Mouse (Mus musculus) hindbrain, embryonic 11.5 days (tissue): ENCODE measurements around the gene Exoc3l4. TPM values are rescaled to one million over a fixed set of nuclear protein-coding genes. Genes with fewer than 3 reads are reported as not detected.

ENCODE experiments used
- ATAC-seq: fragments of 200-750 bp; cut with Nextera tagmentation; 2 replicates; pipeline ENCODE4 v1.8.0; 2017; ENCODE audit warnings: mild to moderate bottlenecking, moderate TSS enrichment, moderate library complexity; ENCODE audit not compliant: low FRiP score
- DNase-seq: peaks from one replicate; pipeline ENCODE4 v3.0.0-alpha.2; 2015; ENCODE audit warnings: low spot score
- H3K27ac ChIP-seq: fragments of 300-500 bp; sonication (generic); 2 replicates; pipeline ENCODE4 v1.5.1; 2014; ENCODE audit warnings: mild to moderate bottlenecking, low read depth, low read length
- H3K27me3 ChIP-seq: fragments of 300-500 bp; sonication (generic); 2 replicates; pipeline ENCODE4 v1.6.1; 2014; ENCODE audit warnings: mild to moderate bottlenecking, low read length, moderate library complexity, mixed read lengths; ENCODE audit not compliant: control insufficient read depth, insufficient read depth
- H3K36me3 ChIP-seq: fragments of 300-500 bp; sonication (generic); 2 replicates; pipeline ENCODE4 v1.6.1; 2014; ENCODE audit warnings: mild to moderate bottlenecking, low read length, moderate library complexity, mixed read lengths; ENCODE audit not compliant: control insufficient read depth, insufficient read depth
- H3K4me1 ChIP-seq: fragments of 300-500 bp; sonication (generic); replicated peaks from 2 replicates; pipeline ENCODE4 v1.6.1; 2014; ENCODE audit warnings: low read length, mixed read lengths; ENCODE audit not compliant: control insufficient read depth, insufficient read depth
- H3K4me2 ChIP-seq: fragments of 300-500 bp; sonication (generic); replicated peaks from 2 replicates; pipeline ENCODE4 v1.6.1; 2014; ENCODE audit warnings: mild to moderate bottlenecking, low read depth, low read length
- H3K4me3 ChIP-seq: fragments of 300-500 bp; sonication (generic); 2 replicates; pipeline ENCODE4 v1.5.1; 2014; ENCODE audit warnings: low read depth, low read length
- H3K9ac ChIP-seq: fragments of 300-500 bp; sonication (generic); 2 replicates; pipeline ENCODE4 v1.6.1; 2014; ENCODE audit warnings: low read depth, low read length
- H3K9me3 ChIP-seq: fragments of 300-500 bp; sonication (generic); 2 replicates; pipeline ENCODE4 v1.6.1; 2016; ENCODE audit warnings: low read length; ENCODE audit not compliant: control insufficient read depth
- WGBS: fragments of 180-500 bp; shearing (Covaris S2); extraction: QIAGEN DNeasy Blood & Tissue Kit; methylation state at CpG from one replicate; pipeline ENCODE4 v1.1.7; 2014; 5-methylcytosine and 5-hydroxymethylcytosine counted together
- polyA plus RNA-seq: library from polyadenylated mRNA; unstranded; fragments of >200 nt; fragmentation: Nextera tagmentation; extraction: Ambion mirVana; gene quantifications from 2 replicates; pipeline ENCODE4 v1.2.1, GENCODE M21; 2014

Exoc3l4 gene
- polyA plus RNA-seq, 1 experiment from 2014 or later: 3.8 TPM

- ATAC-seq (no peak), DNase-seq (no peak)
- no peak overlapping the region for H3K4me2 ChIP-seq
- H3K4me1 ChIP-seq: no peaks in the 10 kb centered on the region
- no peaks in the 10 kb centered on the region; the same call in 1 of the 2 replicates for H3K27me3 ChIP-seq
- no peak overlapping the region for H3K4me3 ChIP-seq
- no peak overlapping the region for H3K27ac ChIP-seq
- no peaks in the 10 kb centered on the region for H3K9me3 ChIP-seq
- no peaks in the 10 kb centered on the region for H3K36me3 ChIP-seq
- H3K9ac ChIP-seq: no peak overlapping the region
- WGBS: 57% methylated on average over 5 of the region's 5 CpGs
Measured at GRCm38 (mm10) chr12:111478924-111479323, 62.1 kb downstream of the Exoc3l4 start.

GRCm38 (mm10) chr12:111479917-111480316 lies 63.1 kb downstream of the Exoc3l4 start:
- no peak overlapping the region for H3K4me3 ChIP-seq
- no peak overlapping the region for H3K4me2 ChIP-seq
- H3K9me3 ChIP-seq: no peaks in the 10 kb centered on the region
- no peaks in the 10 kb centered on the region; the same call in 1 of the 2 replicates for H3K4me1 ChIP-seq
- H3K27me3 ChIP-seq: peaks cover 10% of the 10 kb centered on the region
- peak; percentile 61 for DNase-seq
- WGBS: 77% methylated on average over 2 of the region's 2 CpGs
- H3K9ac ChIP-seq: no peak overlapping the region
- ATAC-seq: no peak
- H3K36me3 ChIP-seq: no peaks in the 10 kb centered on the region
- H3K27ac ChIP-seq: no peak overlapping the region

Other genes starting within 250 kb of the Exoc3l4 start
- not detected in 2 replicates for gene 4930595D18Rik, start 232.5 kb upstream of the Exoc3l4 start, polyA plus RNA-seq
- 0.76 TPM in 1 of 2 replicates, not detected in the other for gene Amn, start 145.9 kb upstream of the Exoc3l4 start, polyA plus RNA-seq
- 28.6 and 31.9 TPM in 2 replicates for gene Cdc42bpb, start 39.3 kb upstream of the Exoc3l4 start, polyA plus RNA-seq
- 0.47 TPM in 1 of 2 replicates, not detected in the other for gene Lbhd2, start 10.2 kb upstream of the Exoc3l4 start, polyA plus RNA-seq
- 1.9 and 2.0 TPM in 2 replicates for gene Tnfaip2, start 25.5 kb downstream of the Exoc3l4 start, polyA plus RNA-seq
- gene Gm266, start 68.8 kb downstream of the Exoc3l4 start, polyA plus RNA-seq: 8.9 and 10.1 TPM in 2 replicates
- gene Eif5, start 121.0 kb downstream of the Exoc3l4 start, polyA plus RNA-seq: 695 and 707 TPM in 2 replicates
- 76.6 and 76.8 TPM in 2 replicates for gene Mark3, start 157.5 kb downstream of the Exoc3l4 start, polyA plus RNA-seq